Mouse (Mus musculus): ENCODE results near the gene Akt2. TPM values are rescaled to one million over a fixed set of nuclear protein-coding genes. Genes with fewer than 3 reads are reported as not detected.
A peak's percentile ranks its signal among the peaks of the same experiment; 100 is the strongest.

Akt2 gene
- 68.0 and 71.0 TPM in 2 replicates for polyA plus RNA-seq (2015; fragmentation: Nextera tagmentation; extraction: Ambion mirVana)

DNA sequence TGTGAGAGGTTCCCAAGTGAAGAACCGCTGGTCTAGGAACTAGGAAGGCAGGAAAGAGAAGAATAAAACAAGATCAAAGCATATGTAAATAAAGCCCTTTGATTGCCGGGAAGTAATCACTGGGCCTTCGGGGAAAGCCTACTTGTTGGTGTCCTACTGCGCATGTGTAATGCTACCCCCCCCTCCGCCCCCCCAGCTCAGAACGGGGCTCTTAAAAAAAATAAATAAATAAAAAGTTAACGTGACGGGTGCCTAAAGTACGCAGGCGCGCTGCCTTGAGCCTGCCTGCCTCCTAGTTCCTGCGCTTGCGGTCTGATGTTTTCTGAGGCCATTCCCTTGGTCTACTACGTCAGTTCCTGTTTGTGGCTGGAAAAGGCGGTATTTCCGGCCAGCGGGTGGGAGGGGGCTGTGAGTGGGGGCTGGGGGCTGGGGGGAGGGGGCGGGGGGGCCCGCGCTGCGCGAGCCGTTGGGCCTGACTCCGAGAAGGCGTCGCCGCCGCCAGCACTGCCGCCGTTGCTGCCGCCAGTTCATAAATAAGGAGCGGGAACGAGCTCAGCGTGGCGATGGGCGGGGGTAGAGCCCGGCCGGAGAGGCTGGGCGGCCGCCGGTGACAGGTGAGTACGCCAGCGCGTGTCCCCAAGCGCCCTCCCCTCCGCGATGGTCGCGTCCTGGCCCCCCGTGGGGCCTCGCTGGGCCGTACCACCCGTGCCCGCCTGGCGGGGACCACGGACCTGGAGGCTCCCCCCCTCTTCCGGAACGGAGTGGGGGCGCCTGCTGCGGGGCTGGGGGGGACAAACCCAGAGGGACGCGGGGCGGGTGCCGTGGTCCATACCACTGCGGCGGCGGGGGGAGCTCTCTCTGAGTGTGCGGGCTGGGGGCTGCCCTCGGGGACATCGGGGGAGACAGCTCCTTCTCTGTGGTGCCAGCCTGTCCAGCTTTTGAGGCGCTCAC lies at the start of gene Akt2:
TSS of gene Akt2 (plus strand) at position 287 of the 951 bp plus-strand sequence.
- Histone ChIP-seq H3K9me3 (no peaks in the 10 kb centered on the region), H3K9ac (peak within 1 kb of the TSS; percentile 89), H3K4me2 (peak within 1 kb of the TSS; percentile 76), H3K36me3 (peaks cover 7% of the 10 kb centered on the region; the same call in 1 of the 2 replicates), H3K27ac (peak within 1 kb of the TSS; percentile 99), H3K4me1 (replicated peaks) (peaks cover 34% of the 10 kb centered on the region), H3K27me3 (no peaks in the 10 kb centered on the region), H3K4me3 (peak within 1 kb of the TSS; percentile 65)
- ATAC-seq (ENCODE audit: low FRiP score) = peak; percentile 94
- under 1% methylated on average over 69 of the region's 71 CpGs for WGBS

- H3K4me3 ChIP-seq = peak overlapping the region; percentile 53
- peak overlapping the region; percentile 74 for H3K9ac ChIP-seq
- WGBS = 68% methylated on average over 5 of the region's 5 CpGs
- H3K27me3 ChIP-seq = no peaks in the 10 kb centered on the region
- no peak for ATAC-seq (ENCODE audit: low FRiP score)
- no peak overlapping the region for H3K27ac ChIP-seq
- no peaks in the 10 kb centered on the region for H3K9me3 ChIP-seq
- H3K36me3 ChIP-seq = peaks cover 41% of the 10 kb centered on the region
- H3K4me2 ChIP-seq = peak overlapping the region; percentile 77
- peaks cover 16% of the 10 kb centered on the region for H3K4me1 ChIP-seq (replicated peaks)
These were observed 49.4 kb upstream of the Akt2 start for GRCm38 (mm10) chr7:27541922-27542321.

DNA sequence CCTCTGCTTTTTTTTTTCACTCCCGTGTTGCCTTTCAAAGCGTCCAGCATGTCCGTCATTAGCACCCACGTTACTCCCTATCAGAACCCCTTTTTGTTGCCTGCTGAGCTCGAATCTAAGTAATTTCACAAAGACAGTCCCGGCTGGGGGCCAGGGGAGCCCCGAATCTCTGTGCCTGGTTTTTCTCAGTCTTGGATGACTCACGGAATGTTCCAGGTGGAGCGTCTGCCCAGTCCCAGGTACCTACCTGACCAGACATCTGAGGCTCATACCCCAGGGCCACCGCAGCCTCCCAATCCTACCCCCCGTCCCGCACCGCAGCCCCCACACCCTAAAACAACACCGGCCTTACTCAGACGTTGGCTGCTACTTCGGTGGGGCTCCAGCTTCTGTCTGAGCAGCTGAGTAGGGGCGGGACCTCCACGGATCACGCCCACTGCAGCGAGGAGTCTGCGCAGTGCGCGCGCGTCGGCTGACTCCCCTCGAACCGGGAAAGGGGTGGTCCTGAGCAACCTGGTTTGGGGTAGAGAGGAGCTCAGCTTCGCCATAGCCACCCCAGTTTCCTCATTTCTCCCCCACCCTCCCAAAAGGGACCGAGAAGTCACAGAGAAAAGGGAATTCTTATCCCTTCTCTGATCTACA lies 48.8 kb upstream of the Akt2 start:
- Histone ChIP-seq H3K36me3 (peaks cover 35% of the 10 kb centered on the region), H3K27me3 (no peaks in the 10 kb centered on the region), H3K9me3 (no peaks in the 10 kb centered on the region), H3K27ac (peak overlapping the region; percentile 55), H3K9ac (peak overlapping the region; percentile 74), H3K4me3 (peak overlapping the region; percentile 53), H3K4me1 (replicated peaks) (peaks cover 16% of the 10 kb centered on the region), H3K4me2 (peak overlapping the region; percentile 77)
- WGBS = 4% methylated on average over 30 of the region's 30 CpGs
- ATAC-seq (ENCODE audit: low FRiP score) = peak; percentile 93

GRCm38 (mm10) chr7:27543065-27543464 lies 48.3 kb upstream of the Akt2 start:
- Histone ChIP-seq H3K4me3 (peak overlapping the region; percentile 53), H3K36me3 (peaks cover 29% of the 10 kb centered on the region), H3K4me1 (replicated peaks) (peaks cover 16% of the 10 kb centered on the region), H3K27ac (peak overlapping the region; percentile 55), H3K27me3 (no peaks in the 10 kb centered on the region), H3K9me3 (no peaks in the 10 kb centered on the region), H3K4me2 (peak overlapping the region; percentile 77), H3K9ac (peak overlapping the region; percentile 74)
- WGBS = 55% methylated on average over 6 of the region's 6 CpGs
- ATAC-seq (ENCODE audit: low FRiP score) = no peak; the same call in 1 of the 2 replicates

- Histone ChIP-seq H3K4me1 (replicated peaks) (peaks cover 16% of the 10 kb centered on the region), H3K27me3 (no peaks in the 10 kb centered on the region), H3K36me3 (peaks cover 22% of the 10 kb centered on the region), H3K4me3 (no peak overlapping the region), H3K4me2 (no peak overlapping the region), H3K9ac (no peak overlapping the region), H3K27ac (no peak overlapping the region), H3K9me3 (no peaks in the 10 kb centered on the region)
- 92% methylated on average over 4 of the region's 4 CpGs for WGBS
- ATAC-seq (ENCODE audit: low FRiP score) = no peak
These were observed 47.5 kb upstream of the Akt2 start for GRCm38 (mm10) chr7:27543851-27544250.

DNA sequence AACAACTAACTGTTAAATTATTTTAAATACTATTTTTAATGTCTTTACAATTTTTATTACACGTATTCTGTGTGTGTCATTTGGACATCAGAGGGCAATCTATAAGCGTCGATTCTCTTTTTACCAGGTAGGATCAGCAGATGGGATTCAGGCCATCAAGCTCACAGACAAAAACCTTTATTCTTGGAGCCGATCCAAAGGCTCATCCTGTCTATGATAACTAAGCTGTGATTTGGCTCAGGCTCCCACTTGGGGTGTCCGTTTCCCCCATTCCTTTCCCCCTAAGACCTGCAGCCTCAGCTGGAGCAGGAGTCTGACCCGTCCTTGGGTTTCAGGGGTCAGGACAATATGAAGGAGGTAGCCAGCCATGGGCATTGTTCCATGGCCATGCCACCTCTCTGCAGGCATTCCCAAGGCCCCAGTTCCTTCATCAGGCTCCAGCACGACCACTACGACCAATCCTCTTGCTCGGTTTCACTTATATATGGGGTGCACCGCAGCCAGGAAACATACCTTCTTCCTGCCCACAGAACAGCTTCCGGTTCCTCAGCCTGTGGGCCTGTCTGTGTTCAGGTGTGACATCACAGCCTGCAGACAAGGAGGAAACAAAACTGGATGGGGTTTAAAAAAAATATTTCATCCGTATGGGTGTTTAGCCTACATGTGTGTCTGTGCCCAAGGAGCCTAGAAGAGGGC lies 46.5 kb upstream of the Akt2 start:
- H3K9ac ChIP-seq = no peak overlapping the region
- H3K36me3 ChIP-seq = peaks cover 13% of the 10 kb centered on the region
- 89% methylated on average over 12 of the region's 12 CpGs for WGBS
- H3K9me3 ChIP-seq = no peaks in the 10 kb centered on the region
- no peak for ATAC-seq (ENCODE audit: low FRiP score)
- H3K4me2 ChIP-seq = no peak overlapping the region
- no peaks in the 10 kb centered on the region for H3K27me3 ChIP-seq
- peaks cover 16% of the 10 kb centered on the region for H3K4me1 ChIP-seq (replicated peaks)
- H3K4me3 ChIP-seq = no peak overlapping the region
- H3K27ac ChIP-seq = no peak overlapping the region

DNA sequence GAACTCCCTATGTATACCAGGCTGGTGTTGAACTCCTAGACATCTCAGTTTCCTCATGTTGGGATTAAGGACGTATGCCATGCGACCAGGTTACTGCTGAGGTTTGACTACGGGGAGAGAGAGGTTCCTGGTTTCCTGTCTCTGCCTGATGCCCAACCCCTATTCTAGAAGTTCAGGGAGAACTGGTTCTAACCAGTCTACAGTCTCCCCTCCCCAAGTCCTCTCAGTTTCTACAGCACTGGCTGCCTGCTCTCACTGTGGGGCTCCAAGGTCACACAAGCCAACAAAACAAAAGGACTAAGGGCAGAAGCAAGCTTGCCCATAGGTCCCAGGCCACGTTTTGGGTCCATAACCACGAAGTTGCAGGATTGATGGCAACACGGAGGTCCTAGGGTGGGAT lies 41.8 kb upstream of the Akt2 start:
- no peak for ATAC-seq (ENCODE audit: low FRiP score)
- WGBS = 79% methylated on average over 6 of the region's 6 CpGs
- Histone ChIP-seq H3K36me3 (no peaks in the 10 kb centered on the region), H3K27ac (no peak overlapping the region), H3K27me3 (no peaks in the 10 kb centered on the region), H3K4me1 (replicated peaks) (peaks cover 18% of the 10 kb centered on the region), H3K4me3 (no peak overlapping the region), H3K9ac (no peak overlapping the region), H3K9me3 (no peaks in the 10 kb centered on the region), H3K4me2 (no peak overlapping the region)

DNA sequence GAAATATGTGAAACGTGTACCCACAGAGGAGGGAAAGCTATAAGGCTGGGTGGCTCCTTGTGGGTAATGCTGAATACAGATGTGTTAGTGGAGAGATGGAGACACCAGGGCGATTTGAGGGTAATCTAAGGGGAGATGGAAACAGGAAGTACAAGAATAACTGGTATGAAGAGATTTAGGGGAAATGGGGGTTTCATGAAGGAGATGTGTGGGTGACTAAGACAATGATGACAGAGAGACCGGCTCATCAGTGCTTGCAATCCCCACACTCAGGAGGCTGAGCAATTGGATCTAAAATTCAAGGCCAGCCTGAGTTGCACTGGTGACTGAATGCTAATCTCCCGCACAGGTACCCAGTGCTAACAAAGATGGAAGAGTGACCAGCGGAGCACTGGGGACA lies 39.3 kb upstream of the Akt2 start:
- WGBS = 64% methylated on average over 5 of the region's 5 CpGs
- Histone ChIP-seq H3K27ac (no peak overlapping the region), H3K9me3 (no peaks in the 10 kb centered on the region)

GRCm38 (mm10) chr7:27552931-27553513 lies 38.3 kb upstream of the Akt2 start, which contains the start of the genes Pld3 and 2310022A10Rik:
Pld3 (minus strand) TSS chr7:27553218.
2310022A10Rik (plus strand) TSS chr7:27553233.
- Histone ChIP-seq H3K4me1 (replicated peaks) (peaks cover 21% of the 10 kb centered on the region), H3K27me3 (no peaks in the 10 kb centered on the region), H3K36me3 (peaks cover 11% of the 10 kb centered on the region), H3K9ac (peak within 1 kb of the TSS; percentile 82), H3K4me2 (peak within 1 kb of the TSS; percentile 84), H3K27ac (peak within 1 kb of the TSS; percentile 52), H3K9me3 (no peaks in the 10 kb centered on the region), H3K4me3 (peak within 1 kb of the TSS; percentile 79)
- under 1% methylated on average over 41 of the region's 41 CpGs for WGBS
- peak; percentile 99 for ATAC-seq (ENCODE audit: low FRiP score)

More for the DNA sequence above, 39.3 kb upstream of the Akt2 start:
- Histone ChIP-seq H3K27me3 (no peaks in the 10 kb centered on the region), H3K9ac (peak overlapping the region; percentile 69), H3K4me1 (replicated peaks) (peaks cover 21% of the 10 kb centered on the region), H3K36me3 (peaks cover 11% of the 10 kb centered on the region), H3K4me2 (peak overlapping the region; percentile 84), H3K4me3 (peak overlapping the region; percentile 79)
- ATAC-seq (ENCODE audit: low FRiP score) = no peak

DNA sequence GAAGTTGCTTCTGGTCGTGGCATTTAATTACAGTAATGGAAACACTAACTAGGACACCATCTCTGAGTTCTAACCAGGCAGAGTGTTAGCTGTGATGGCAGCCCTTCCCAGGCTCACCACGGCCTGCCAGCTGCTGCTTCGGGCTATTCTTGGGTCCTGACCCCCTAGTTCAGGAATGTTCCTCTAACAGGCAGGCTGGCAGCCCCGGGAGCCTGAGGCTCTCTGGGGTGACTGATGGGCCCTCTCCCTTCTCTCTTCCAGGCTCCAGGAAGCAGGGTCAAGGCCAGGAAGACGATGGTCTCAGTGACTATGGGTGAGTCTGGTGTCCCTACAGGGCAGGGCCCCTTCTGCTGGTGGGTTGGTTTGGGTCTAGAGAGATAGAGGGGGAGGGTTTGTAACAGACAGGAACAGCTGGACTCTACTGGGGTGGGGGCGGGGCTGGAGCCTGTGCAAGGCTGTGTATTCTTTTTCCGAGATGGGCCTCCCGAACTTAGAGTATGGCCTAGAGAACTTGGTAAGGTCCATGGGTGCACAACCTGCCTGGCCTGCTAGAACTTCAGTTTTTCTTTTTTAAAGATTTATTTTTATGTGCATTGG lies 31.0 kb upstream of the Akt2 start:
- no peaks in the 10 kb centered on the region for H3K9me3 ChIP-seq
- H3K27me3 ChIP-seq = no peaks in the 10 kb centered on the region
- 81% methylated on average over 8 of the region's 8 CpGs for WGBS
- no peak for ATAC-seq (ENCODE audit: low FRiP score)
- H3K27ac ChIP-seq = no peak overlapping the region
- H3K4me3 ChIP-seq = no peak overlapping the region
- H3K9ac ChIP-seq = no peak overlapping the region; the same call in 1 of the 2 replicates
- peaks cover 77% of the 10 kb centered on the region for H3K36me3 ChIP-seq
- H3K4me2 ChIP-seq = no peak overlapping the region
- H3K4me1 ChIP-seq (replicated peaks) = no peaks in the 10 kb centered on the region

DNA sequence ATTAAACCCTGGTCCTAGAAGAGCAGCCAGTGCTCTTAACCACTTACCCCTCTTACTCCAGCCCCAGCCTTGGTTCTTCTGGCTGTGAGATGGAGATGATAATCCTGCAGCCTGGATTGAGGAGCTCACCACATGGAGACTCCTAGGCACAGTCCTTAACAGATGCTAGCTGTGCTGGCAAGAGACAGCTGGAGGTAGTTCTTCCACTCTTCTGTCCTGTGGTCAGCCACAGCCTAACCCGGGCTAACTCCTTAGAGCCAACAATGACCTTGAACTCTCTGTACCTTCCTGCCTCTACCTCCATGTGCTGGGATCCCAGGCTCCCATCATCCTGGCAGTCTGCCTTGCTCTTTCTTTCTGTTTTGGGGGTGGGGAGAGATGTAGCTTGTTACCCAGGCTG lies 30.4 kb upstream of the Akt2 start:
- no peak for ATAC-seq (ENCODE audit: low FRiP score)
- Histone ChIP-seq H3K9ac (no peak overlapping the region; the same call in 1 of the 2 replicates), H3K4me3 (no peak overlapping the region), H3K27ac (no peak overlapping the region), H3K4me1 (replicated peaks) (no peaks in the 10 kb centered on the region), H3K4me2 (no peak overlapping the region), H3K36me3 (peaks cover 79% of the 10 kb centered on the region), H3K27me3 (no peaks in the 10 kb centered on the region), H3K9me3 (no peaks in the 10 kb centered on the region)
- 91% methylated on average over 1 of the region's 1 CpGs for WGBS

All from hindbrain, embryonic 13.5 days (tissue).